Mouse (Mus musculus) heart, postnatal 10 days (tissue): ENCODE data around the gene Wdr62. TPM values are rescaled to one million over a fixed set of nuclear protein-coding genes. Genes with fewer than 3 reads are reported as not detected.
"Not testable (repeated sequence)": the region's sequence is repeated elsewhere in the genome, so short reads cannot be mapped to it uniquely, and the experiment has no call there.

Source experiments
- DNase-seq, 2 experiments: peaks; one replicate each; pipeline ENCODE4 v3.0.0; 2021
- intact Hi-C: fragments of 180-260 bp; cut with DNase I; formaldehyde crosslinking; loops from one replicate; pipeline ENCODE4 v1.15.1; 2025
- total RNA-seq, 2 experiments: library from RNA; stranded (reverse); gene quantifications; 2 replicates each; pipeline ENCODE4 v1.2.3; 2021

The Wdr62 gene
- total RNA-seq, 2 experiments from 2014 or later: 5.4 to 5.7 TPM

GRCm38 (mm10) chr7:30269641-30270040, 10.6 kb downstream of the Wdr62 start:
- intact Hi-C loops: no loop called here
- no peak for DNase-seq

GRCm38 (mm10) chr7:30266780-30267179, 13.4 kb downstream of the Wdr62 start:
- no peak for DNase-seq
- intact Hi-C loops: no loop called here

GRCm38 (mm10) chr7:30265935-30266334, 14.3 kb downstream of the Wdr62 start:
- no peak for DNase-seq
- intact Hi-C loops: no loop called here

GRCm38 (mm10) chr7:30265531-30265930, 14.7 kb downstream of the Wdr62 start:
- intact Hi-C loops: no loop called here
- no peak for DNase-seq

- intact Hi-C loops: no loop called here
- DNase-seq: no peak
These were observed 15.2 kb downstream of the Wdr62 start for GRCm38 (mm10) chr7:30265041-30265440.

- intact Hi-C loops: no loop called here
These were observed 28.0 kb downstream of the Wdr62 start for GRCm38 (mm10) chr7:30251956-30252954.

GRCm38 (mm10) chr7:30237374-30237773, 42.8 kb downstream of the Wdr62 start:
- intact Hi-C loops, DNase-seq: not testable (repeated sequence)

More at GRCm38 (mm10) chr7:30251956-30252954, 28.0 kb downstream of the Wdr62 start:
- DNase-seq: peak; percentile 16 to 19

GRCm38 (mm10) chr7:30235625-30236024, 44.6 kb downstream of the Wdr62 start, which contains the start of gene Ovol3:
Gene Ovol3, minus strand, starts transcription at chr7:30235725.
- intact Hi-C loops: no loop called here
- no peak for DNase-seq

GRCm38 (mm10) chr7:30235091-30235490, 45.1 kb downstream of the Wdr62 start:
- DNase-seq: no peak
- intact Hi-C loops: no loop called here

GRCm38 (mm10) chr7:30234276-30234858, 45.9 kb downstream of the Wdr62 start:
- intact Hi-C loops: no loop called here

GRCm38 (mm10) chr7:30233387-30233786, 46.8 kb downstream of the Wdr62 start:
- intact Hi-C loops: no loop called here
- no peak for DNase-seq

More at GRCm38 (mm10) chr7:30234276-30234858, 45.9 kb downstream of the Wdr62 start:
- DNase-seq: no peak

GRCm38 (mm10) chr7:30232631-30233148, 47.5 kb downstream of the Wdr62 start:
- peak; percentile 59 to 78 for DNase-seq
- intact Hi-C loops: no loop called here

GRCm38 (mm10) chr7:30231669-30232454, 48.4 kb downstream of the Wdr62 start, which contains the start of the genes Polr2i and Tbcb:
Gene Polr2i, plus strand, starts transcription at chr7:30231948.
Gene Tbcb, minus strand, starts transcription at chr7:30232272.
- peak; percentile 99 for DNase-seq
- intact Hi-C loops: no loop called here

- intact Hi-C loops: no loop called here
- DNase-seq: no peak
These were observed 48.9 kb downstream of the Wdr62 start for GRCm38 (mm10) chr7:30231328-30231668.

GRCm38 (mm10) chr7:30224206-30224605, 56.0 kb downstream of the Wdr62 start:
- intact Hi-C loops: no loop called here

GRCm38 (mm10) chr7:30222205-30222604, 58.0 kb downstream of the Wdr62 start:
- intact Hi-C loops: no loop called here
- no peak for DNase-seq

More at GRCm38 (mm10) chr7:30224206-30224605, 56.0 kb downstream of the Wdr62 start:
- DNase-seq: no peak

GRCm38 (mm10) chr7:30221433-30221832, 58.8 kb downstream of the Wdr62 start:
- intact Hi-C loops: no loop called here

GRCm38 (mm10) chr7:30220008-30220356, 60.2 kb downstream of the Wdr62 start:
- no peak for DNase-seq
- intact Hi-C loops: no loop called here

More at GRCm38 (mm10) chr7:30221433-30221832, 58.8 kb downstream of the Wdr62 start:
- no peak for DNase-seq

- intact Hi-C loops: loop anchor here (5.0 kb wide), 2 partner anchors 37 to 207 kb away; partner anchors contain the start of gene Cox7a1
- peak; percentile 74 to 77 for DNase-seq
These were observed 60.8 kb downstream of the Wdr62 start for GRCm38 (mm10) chr7:30219293-30220007.

GRCm38 (mm10) chr7:30217277-30217676, 62.9 kb downstream of the Wdr62 start:
- intact Hi-C loops: loop anchor here (5.0 kb wide), 2 partner anchors 35 to 205 kb away; partner anchors contain the start of gene Cox7a1
- no peak for DNase-seq
